Mouse (Mus musculus): Measurements from ENCODE around the gene Hoxc9. TPM values are rescaled to one million over a fixed set of nuclear protein-coding genes. Genes with fewer than 3 reads are reported as not detected.

Hoxc9 gene
- polyA plus RNA-seq, 1 experiment, result 5.5 TPM

GRCm38 (mm10) chr15:103006326-103006725, 30.1 kb downstream of the Hoxc9 start:
- Histone ChIP-seq H3K27ac (ENCODE audit: insufficient read depth, low read depth, low read length) (no peak overlapping the region), H3K36me3 (ENCODE audit: control insufficient read depth, insufficient read depth, low read length) (no peaks in the 10 kb centered on the region), H3K4me1 (ENCODE audit: control insufficient read depth, insufficient read depth, low read length) (peaks cover 19% of the 10 kb centered on the region), H3K4me3 (ENCODE audit: insufficient read depth, low read depth, low read length) (no peak overlapping the region), H3K27me3 (replicated peaks; ENCODE audit: control insufficient read depth, insufficient read depth, low read length) (no peaks in the 10 kb centered on the region)
- WGBS, result 46% methylated on average over 1 of the region's 1 CpGs
- DNase-seq, result no peak
- no peak for TF ChIP-seq POLR2A (IDR thresholded peaks at IDR 0.05; ENCODE audit: low read depth, low read length)
- TF ChIP-seq CTCF (conservative IDR thresholded peaks at IDR 0.05; ENCODE audit: insufficient read depth, insufficient read length, low read depth, low read length), result no peak

- WGBS, result 23% methylated on average over 27 of the region's 27 CpGs
- Histone ChIP-seq H3K27ac (ENCODE audit: insufficient read depth, low read depth, low read length) (no peak overlapping the region), H3K4me3 (ENCODE audit: insufficient read depth, low read depth, low read length) (peak overlapping the region; percentile 3; the same call in 1 of the 2 replicates), H3K4me1 (ENCODE audit: control insufficient read depth, insufficient read depth, low read length) (0 out of 2 replicates have a peak, but pooled peaks cover 2% of the 10 kb centered on the region), H3K36me3 (ENCODE audit: control insufficient read depth, insufficient read depth, low read length) (no peaks in the 10 kb centered on the region), H3K27me3 (replicated peaks; ENCODE audit: control insufficient read depth, insufficient read depth, low read length) (0 out of 2 replicates have a peak, but pooled peaks cover 2% of the 10 kb centered on the region)
- no peak for DNase-seq
- TF ChIP-seq CTCF (conservative IDR thresholded peaks at IDR 0.05; ENCODE audit: insufficient read depth, insufficient read length, low read depth, low read length) (no peak), POLR2A (IDR thresholded peaks at IDR 0.05; ENCODE audit: low read depth, low read length) (no peak)
Measured at GRCm38 (mm10) chr15:103009265-103010111, 33.2 kb downstream of the Hoxc9 start.

GRCm38 (mm10) chr15:103010112-103010846, 34.0 kb downstream of the Hoxc9 start:
- 0 out of 2 replicates have a peak, but pooled peaks cover 2% of the 10 kb centered on the region for H3K27me3 ChIP-seq (replicated peaks; ENCODE audit: control insufficient read depth, insufficient read depth, low read length)
- H3K27ac ChIP-seq (ENCODE audit: insufficient read depth, low read depth, low read length), result no peak overlapping the region
- 50% methylated on average over 31 of the region's 31 CpGs for WGBS
- H3K4me3 ChIP-seq (ENCODE audit: insufficient read depth, low read depth, low read length), result no peak overlapping the region
- 0 out of 2 replicates have a peak, but pooled peaks cover 1% of the 10 kb centered on the region for H3K4me1 ChIP-seq (ENCODE audit: control insufficient read depth, insufficient read depth, low read length)
- TF ChIP-seq POLR2A (IDR thresholded peaks at IDR 0.05; ENCODE audit: low read depth, low read length) (no peak), CTCF (conservative IDR thresholded peaks at IDR 0.05; ENCODE audit: insufficient read depth, insufficient read length, low read depth, low read length) (no peak)
- no peaks in the 10 kb centered on the region for H3K36me3 ChIP-seq (ENCODE audit: control insufficient read depth, insufficient read depth, low read length)
- DNase-seq, result no peak

- Histone ChIP-seq H3K27ac (ENCODE audit: insufficient read depth, low read depth, low read length) (no peak overlapping the region), H3K36me3 (ENCODE audit: control insufficient read depth, insufficient read depth, low read length) (no peaks in the 10 kb centered on the region), H3K4me3 (ENCODE audit: insufficient read depth, low read depth, low read length) (no peak overlapping the region), H3K27me3 (replicated peaks; ENCODE audit: control insufficient read depth, insufficient read depth, low read length) (0 out of 2 replicates have a peak, but pooled peaks cover 2% of the 10 kb centered on the region), H3K4me1 (ENCODE audit: control insufficient read depth, insufficient read depth, low read length) (no peaks in the 10 kb centered on the region)
- 52% methylated on average over 28 of the region's 28 CpGs for WGBS
- no peak for DNase-seq
- TF ChIP-seq POLR2A (IDR thresholded peaks at IDR 0.05; ENCODE audit: low read depth, low read length), result no peak
- no peak for TF ChIP-seq CTCF (conservative IDR thresholded peaks at IDR 0.05; ENCODE audit: insufficient read depth, insufficient read length, low read depth, low read length)
Measured at GRCm38 (mm10) chr15:103010847-103011555, 34.8 kb downstream of the Hoxc9 start.

- no peak for TF ChIP-seq POLR2A (IDR thresholded peaks at IDR 0.05; ENCODE audit: low read depth, low read length)
- TF ChIP-seq CTCF (conservative IDR thresholded peaks at IDR 0.05; ENCODE audit: insufficient read depth, insufficient read length, low read depth, low read length), result no peak
- Histone ChIP-seq H3K27me3 (replicated peaks; ENCODE audit: control insufficient read depth, insufficient read depth, low read length) (0 out of 2 replicates have a peak, but pooled peaks cover 2% of the 10 kb centered on the region), H3K4me1 (ENCODE audit: control insufficient read depth, insufficient read depth, low read length) (no peaks in the 10 kb centered on the region), H3K36me3 (ENCODE audit: control insufficient read depth, insufficient read depth, low read length) (no peaks in the 10 kb centered on the region), H3K4me3 (ENCODE audit: insufficient read depth, low read depth, low read length) (no peak overlapping the region), H3K27ac (ENCODE audit: insufficient read depth, low read depth, low read length) (no peak overlapping the region)
- 54% methylated on average over 26 of the region's 26 CpGs for WGBS
- DNase-seq, result no peak
Measured at GRCm38 (mm10) chr15:103011928-103012486, 35.8 kb downstream of the Hoxc9 start.

GRCm38 (mm10) chr15:103013238-103013984, 37.2 kb downstream of the Hoxc9 start:
- DNase-seq, result peak; percentile 67
- Histone ChIP-seq H3K27ac (ENCODE audit: insufficient read depth, low read depth, low read length) (no peak overlapping the region), H3K4me1 (ENCODE audit: control insufficient read depth, insufficient read depth, low read length) (no peaks in the 10 kb centered on the region)

More at GRCm38 (mm10) chr15:103013238-103013984, 37.2 kb downstream of the Hoxc9 start:
- Histone ChIP-seq H3K27me3 (replicated peaks; ENCODE audit: control insufficient read depth, insufficient read depth, low read length) (0 out of 2 replicates have a peak, but pooled peaks cover 2% of the 10 kb centered on the region), H3K36me3 (ENCODE audit: control insufficient read depth, insufficient read depth, low read length) (no peaks in the 10 kb centered on the region), H3K4me3 (ENCODE audit: insufficient read depth, low read depth, low read length) (peak overlapping the region; percentile 36)
- 7% methylated on average over 17 of the region's 17 CpGs for WGBS
- TF ChIP-seq POLR2A (IDR thresholded peaks at IDR 0.05; ENCODE audit: low read depth, low read length), result no peak
- peak; percentile 85 for TF ChIP-seq CTCF (conservative IDR thresholded peaks at IDR 0.05; ENCODE audit: insufficient read depth, insufficient read length, low read depth, low read length)
